Mouse (Mus musculus) heart, postnatal 0 days (tissue): ENCODE measurements around the gene Znrf2.

Experiments
- CTCF ChIP-seq: IDR thresholded peaks from 2 replicates; pipeline ENCODE4 v1.5.1; 2016; ENCODE audit warnings: antibody characterized with exemption, control low read depth, low read depth
- EP300 ChIP-seq: IDR thresholded peaks from 2 replicates; pipeline ENCODE4 v1.6.1; 2016; ENCODE audit warnings: antibody characterized with exemption, low read depth

DNA sequence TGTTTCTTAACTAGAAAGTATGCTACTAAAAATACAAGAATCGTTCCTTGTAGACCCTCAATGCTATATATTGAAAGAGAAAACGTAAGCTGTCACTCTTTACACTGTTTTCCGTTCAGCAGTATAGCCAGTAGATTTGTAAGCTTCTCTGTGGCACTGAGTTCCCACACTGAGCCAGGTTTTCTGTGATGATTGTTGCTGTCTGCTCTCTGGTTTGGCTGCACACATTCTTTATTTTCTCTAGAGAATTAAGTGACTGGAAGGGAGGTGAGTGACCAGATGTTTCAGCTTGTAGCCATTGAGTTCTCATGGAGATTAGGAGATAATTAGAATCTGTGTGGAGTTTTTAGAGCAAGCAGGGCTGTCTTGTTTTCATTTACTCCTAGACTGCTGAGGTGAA is 3.0 kb downstream of the Znrf2 start:
- TF ChIP-seq CTCF = no peak
- TF ChIP-seq EP300 = no peak
